Mouse (Mus musculus) induced T-regulatory cell, adult 2 months (primary cell): ENCODE measurements around the gene Dip2c.

Source experiments
- DNase-seq: peaks from one replicate; pipeline ENCODE4 v3.0.0-alpha.2; 2012; ENCODE audit warnings: low read depth

Gene Dip2c

DNA sequence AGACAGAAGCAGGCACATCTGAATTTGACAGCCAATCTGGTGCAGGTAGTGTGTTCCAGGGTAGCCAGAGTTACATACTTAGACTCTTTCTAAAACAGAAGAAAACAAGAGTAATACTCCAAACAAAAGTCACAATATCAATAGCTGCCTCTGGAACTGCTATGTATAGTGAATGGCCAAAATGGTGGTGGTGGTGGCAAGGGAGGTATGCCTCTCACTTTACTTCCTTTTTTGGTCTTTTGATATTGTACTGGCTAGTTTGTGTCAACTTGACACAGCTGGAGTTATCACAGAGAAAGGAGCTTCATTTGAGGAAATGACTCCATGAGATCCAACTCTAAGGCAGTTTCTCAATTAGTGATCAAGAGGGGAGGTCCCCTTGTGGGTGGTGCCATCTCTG is 148.1 kb downstream of the Dip2c start:
- DNase-seq: no peak

- no peak for DNase-seq
Measured at GRCm38 (mm10) chr13:9426267-9426666, 149.9 kb downstream of the Dip2c start.

DNA sequence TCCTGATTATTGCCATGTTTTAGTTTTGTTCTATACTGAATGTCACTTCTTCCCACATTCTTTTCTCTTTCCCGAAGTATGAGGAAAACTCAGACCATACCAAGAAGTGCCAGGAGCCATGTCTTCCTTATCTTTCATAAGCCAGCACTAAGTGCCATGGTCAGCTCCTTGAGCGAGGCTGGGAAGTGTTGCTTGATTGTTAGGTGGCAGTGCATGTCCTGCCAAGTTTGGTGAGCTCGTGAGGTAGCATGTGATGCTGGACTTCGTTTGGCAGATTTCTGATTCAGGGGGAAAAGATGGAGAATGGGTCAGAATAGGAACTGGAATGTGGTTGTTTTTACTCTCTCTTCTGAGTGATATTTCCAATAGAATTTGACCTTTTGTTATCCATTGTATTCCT is 150.5 kb downstream of the Dip2c start:
- DNase-seq: no peak

DNA sequence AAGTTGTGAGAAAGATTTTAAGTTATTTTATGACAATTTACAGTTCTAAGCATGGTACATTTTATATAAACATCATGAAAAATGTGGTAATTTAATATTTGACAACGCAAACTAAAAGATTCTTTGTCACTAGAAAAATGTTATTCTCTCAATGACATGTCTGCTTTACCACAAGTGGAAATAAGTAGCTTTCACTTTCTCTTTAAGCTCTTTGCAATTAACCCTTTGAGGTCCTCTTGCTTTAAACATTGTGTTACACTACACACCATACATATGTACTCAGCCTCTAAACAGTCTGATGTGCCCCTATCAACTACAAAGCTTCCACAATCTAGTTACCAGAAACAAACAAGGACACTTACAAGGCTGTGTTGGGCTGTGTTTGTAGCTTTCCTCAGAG is 153.6 kb downstream of the Dip2c start:
- DNase-seq: peak; percentile 66

- DNase-seq: no peak
Measured at GRCm38 (mm10) chr13:9430724-9431123, 154.4 kb downstream of the Dip2c start.

- no peak for DNase-seq
Measured at GRCm38 (mm10) chr13:9431441-9431840, 155.1 kb downstream of the Dip2c start.

- DNase-seq: no peak
Measured at GRCm38 (mm10) chr13:9443066-9443465, 166.7 kb downstream of the Dip2c start.

DNA sequence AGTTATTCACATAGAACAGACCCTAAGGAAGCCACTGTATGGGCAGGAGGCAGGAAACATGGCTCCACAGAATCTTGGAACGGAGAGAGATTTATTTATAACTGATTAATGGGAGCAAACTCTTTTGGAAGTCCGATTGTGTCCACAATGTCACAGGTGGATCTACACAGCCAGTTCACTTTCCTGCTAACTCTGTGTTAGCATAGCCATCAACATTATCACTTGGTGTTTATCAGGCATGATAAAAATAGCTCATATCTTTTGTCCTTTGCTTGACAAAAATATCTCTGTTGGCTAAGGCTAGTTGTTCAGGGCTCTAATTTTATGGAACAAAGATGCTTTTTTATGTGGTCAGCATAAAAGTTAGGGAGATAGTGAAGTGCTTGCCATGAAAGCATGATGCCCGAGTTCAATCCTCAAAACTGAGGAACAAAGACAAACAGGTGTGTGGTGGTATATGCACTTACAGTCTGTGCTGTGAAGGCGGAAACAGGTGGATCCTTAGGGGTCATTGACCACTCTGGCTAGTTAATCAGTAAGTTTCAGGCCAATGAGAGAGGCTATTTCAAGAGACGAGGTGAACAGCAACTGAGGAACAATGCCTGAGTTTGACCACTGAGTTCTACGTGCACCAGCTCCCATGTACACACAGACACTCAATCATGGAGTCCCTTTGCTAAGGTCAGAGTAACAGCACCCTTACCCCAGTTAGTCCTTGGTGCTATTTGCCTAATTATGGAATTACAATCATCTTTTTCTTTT is 169.4 kb downstream of the Dip2c start:
- no peak for DNase-seq

DNA sequence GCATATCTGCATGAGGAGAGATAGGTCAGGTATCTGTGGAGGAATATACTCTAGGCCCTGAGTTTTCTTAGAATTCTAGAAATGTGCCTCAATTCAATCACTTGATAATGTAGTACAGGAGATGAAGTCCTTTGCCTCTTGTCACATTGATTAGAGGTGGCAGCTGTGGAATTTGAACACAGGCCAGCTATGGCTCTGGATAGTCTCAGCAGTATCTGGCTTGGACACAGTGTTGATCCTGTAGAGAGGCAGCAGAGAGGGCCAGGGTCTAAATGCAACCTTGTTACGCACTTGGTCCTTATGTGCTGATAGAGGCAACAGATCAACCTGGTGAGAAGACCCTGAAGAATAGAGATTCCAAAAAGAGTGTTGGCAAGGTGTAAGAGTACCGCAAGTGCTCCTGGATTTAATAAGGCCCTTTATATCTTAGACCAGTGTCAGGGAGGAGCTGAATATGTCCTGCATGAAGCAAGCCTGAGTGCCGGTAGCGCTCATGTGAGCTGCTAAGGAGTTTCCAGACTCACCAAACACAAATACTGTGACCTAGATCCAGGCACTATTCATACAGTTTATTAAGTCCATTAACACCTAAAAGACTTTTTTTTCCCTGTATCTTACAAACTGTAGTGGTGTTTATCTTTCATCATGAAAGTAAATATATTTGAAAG is 170.3 kb downstream of the Dip2c start:
- no peak for DNase-seq

DNA sequence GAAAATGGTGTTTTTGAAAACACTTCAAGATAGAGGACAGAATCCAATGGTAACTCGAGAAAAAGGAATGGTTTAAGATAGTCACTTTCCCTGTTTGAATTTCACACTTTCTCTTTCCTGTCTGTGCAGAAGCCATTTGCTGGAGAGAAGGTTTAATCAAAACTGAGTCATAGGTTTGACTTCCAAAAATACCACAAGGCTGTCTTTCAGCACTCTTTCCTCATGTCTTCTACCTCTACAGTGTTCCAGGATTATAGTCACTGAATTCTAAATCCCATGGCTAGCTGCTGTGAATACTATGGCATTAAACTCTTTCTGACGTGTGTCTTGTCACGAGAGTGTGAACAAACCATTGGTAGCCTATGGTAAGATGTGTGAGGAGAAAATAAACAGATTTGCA is 173.9 kb downstream of the Dip2c start:
- no peak for DNase-seq

DNA sequence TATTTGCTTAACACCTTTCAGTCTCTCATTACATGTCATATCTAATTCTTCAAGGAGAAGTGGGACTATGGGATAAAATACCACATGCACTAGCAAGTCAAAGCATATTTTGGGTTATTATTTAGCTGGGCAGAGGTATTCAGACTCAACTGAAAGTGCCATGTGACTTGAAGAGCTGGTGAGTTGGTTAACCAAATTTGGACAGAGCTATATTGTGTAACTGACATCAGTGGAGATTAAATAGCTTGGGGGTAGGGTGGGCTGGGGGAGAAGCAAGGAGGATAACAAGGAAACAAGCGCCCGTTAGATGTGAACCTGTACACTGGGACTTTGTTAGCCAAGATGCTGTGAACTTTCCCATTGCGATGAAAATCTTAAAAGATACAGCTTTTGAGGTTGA is 175.6 kb downstream of the Dip2c start:
- no peak for DNase-seq

- DNase-seq: no peak
Measured at GRCm38 (mm10) chr13:9454426-9455177, 178.3 kb downstream of the Dip2c start.

GRCm38 (mm10) chr13:9455979-9456378 is 179.7 kb downstream of the Dip2c start:
- no peak for DNase-seq

GRCm38 (mm10) chr13:9457420-9458308 is 181.3 kb downstream of the Dip2c start:
- no peak for DNase-seq

- no peak for DNase-seq
Measured at GRCm38 (mm10) chr13:9464457-9464856, 188.1 kb downstream of the Dip2c start.

GRCm38 (mm10) chr13:9467216-9467615 is 190.9 kb downstream of the Dip2c start:
- peak; percentile 81 for DNase-seq

- no peak for DNase-seq
Measured at GRCm38 (mm10) chr13:9473383-9473782, 197.1 kb downstream of the Dip2c start.

- DNase-seq: no peak
Measured at GRCm38 (mm10) chr13:9481722-9482121, 205.4 kb downstream of the Dip2c start.

GRCm38 (mm10) chr13:9489696-9490095 is 213.4 kb downstream of the Dip2c start:
- DNase-seq: no peak

DNA sequence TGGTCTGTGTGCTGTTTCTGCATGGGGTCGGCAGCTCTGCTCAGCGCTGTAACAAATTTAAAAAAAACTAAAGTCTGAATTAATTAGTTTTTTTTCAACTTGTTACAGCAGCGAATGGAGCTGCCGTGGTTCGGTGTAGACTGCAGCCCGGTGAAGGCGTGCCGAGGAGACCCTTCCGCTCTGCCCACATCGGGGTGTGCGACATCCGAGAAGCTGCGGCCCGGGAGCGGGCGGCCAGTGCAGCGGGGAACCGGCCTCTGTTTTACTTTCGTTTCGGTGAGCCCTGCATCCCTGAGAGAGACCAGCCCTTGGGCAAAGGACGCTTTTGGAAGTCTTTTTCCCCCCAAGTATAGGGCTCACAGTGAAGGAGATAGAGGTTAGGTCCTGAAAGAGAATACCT is 218.4 kb downstream of the Dip2c start:
- peak; percentile 41 for DNase-seq

- DNase-seq: no peak
Measured at GRCm38 (mm10) chr13:9504118-9504856, 228.0 kb downstream of the Dip2c start.
